Mouse (Mus musculus): Measurements from ENCODE around the gene Upk1b.

Gene Upk1b

GRCm38 (mm10) chr16:38724256-38724655 lies 75.9 kb downstream of the Upk1b start:
- ATAC-seq (ENCODE audit: low TSS enrichment) = no peak

Data from frontal cortex, adult (tissue).